Mouse (Mus musculus): ENCODE results near the gene Lrrfip1.

DNA sequence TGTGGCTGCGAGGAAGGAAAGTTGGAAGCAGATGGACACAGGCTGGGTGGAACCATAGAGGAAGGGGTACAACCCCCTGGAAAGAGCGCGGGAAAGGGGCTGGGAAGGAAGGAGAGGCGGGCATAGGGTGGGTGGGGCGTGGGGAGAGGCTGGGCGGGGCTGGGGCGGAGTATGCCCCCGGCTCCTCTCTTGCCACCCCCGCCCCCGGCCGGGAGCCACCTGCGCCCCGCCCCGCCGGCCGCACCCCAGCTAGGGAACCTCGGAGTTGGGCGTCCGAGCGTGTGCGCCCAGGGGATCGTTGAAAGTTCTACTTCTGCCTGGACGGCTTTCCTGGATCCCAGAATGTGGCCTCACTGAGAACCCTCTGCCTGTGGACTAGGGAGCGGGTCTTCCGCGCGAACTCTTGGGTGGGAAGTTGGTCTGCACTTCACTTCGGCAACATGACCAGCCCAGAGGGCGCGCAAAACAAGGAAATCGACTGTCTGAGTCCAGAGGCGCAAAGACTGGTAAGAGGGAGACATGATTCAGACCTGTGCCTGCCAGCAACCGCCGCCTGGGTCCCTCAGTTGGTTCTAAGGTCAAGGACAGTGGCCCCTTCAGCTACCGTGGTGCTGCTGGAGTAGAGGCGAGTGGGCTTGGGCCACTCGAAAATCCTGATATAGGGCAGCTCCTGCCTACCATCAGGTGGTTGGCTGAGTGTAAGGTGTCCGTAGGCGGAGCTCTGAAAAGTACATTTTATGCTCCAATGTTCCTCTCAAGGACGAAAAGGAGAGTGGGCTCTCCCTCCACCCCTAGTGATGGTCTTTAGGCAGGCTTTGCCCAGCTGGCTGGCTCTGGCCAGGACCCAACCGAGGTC is 54.9 kb downstream of the Lrrfip1 start:
- TF ChIP-seq CTCF (IDR thresholded peaks at IDR 0.05; ENCODE audit: low read depth, low read length): no peak
- no peak for TF ChIP-seq POLR2A (IDR thresholded peaks at IDR 0.05; ENCODE audit: borderline replicate concordance, low read depth, low read length)

Data from bone marrow macrophage, adult 2 months (primary cell).